Mouse (Mus musculus) cerebellum, adult 2 months (tissue): ENCODE measurements around the gene Sp2.

Experiments
- CTCF ChIP-seq: fragments of 200-500 bp; IDR thresholded peaks from 2 replicates; pipeline ENCODE4 v1.5.1; 2011; ENCODE audit warnings: low read depth, mild to moderate bottlenecking, control low read depth, low read length, moderate library complexity, borderline replicate concordance; ENCODE audit not compliant: insufficient read depth
- POLR2A ChIP-seq: fragments of 200-500 bp; IDR thresholded peaks from 2 replicates; pipeline ENCODE4 v1.6.1; 2011; ENCODE audit warnings: low read length, control low read depth, borderline replicate concordance; ENCODE audit not compliant: insufficient read depth

DNA sequence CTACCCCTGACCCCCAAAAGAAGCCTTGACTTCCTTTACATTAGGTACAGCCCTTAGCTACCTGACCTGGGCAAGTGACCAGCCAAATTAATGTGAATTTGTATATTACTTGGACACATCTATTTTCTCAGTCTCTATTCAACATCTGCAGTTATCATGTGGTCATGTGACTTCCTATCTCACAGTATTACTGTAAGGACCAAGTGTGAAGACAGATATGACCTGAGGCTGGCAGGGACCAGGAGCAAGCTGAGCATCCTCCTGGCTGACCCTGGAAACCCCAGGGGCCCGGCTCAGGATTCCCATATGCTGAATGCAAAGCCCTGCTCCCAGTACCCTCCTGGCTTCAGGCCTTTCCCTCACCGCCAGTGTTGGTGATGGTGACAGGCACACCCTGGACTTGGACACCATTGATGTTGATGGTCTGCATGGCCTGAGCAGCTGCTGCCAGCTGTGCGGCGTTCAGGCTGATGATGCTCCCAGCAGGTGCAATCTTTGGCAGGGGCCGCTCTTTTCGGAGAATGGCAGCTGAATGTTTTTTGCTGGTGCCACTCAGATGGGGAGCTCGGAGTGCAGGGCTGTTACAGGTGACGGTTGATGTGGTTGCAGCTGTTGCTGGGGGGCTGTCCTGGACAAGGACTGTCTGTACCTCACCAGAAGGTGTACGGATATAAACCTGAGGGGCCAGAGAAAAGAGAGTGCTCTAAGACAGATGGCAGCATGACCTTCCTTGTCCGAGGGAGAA is 25.5 kb downstream of the Sp2 start:
- no peak for TF ChIP-seq POLR2A
- no peak for TF ChIP-seq CTCF
